Mouse (Mus musculus): ENCODE measurements around the gene Ip6k3.

GRCm38 (mm10) chr17:27194258-27195185, 26.9 kb upstream of the Ip6k3 start:
- no peak for TF ChIP-seq CTCF (IDR thresholded peaks at IDR 0.05; ENCODE audit: low read depth, low read length)
- no peak for TF ChIP-seq GATA1 (IDR thresholded peaks at IDR 0.05; ENCODE audit: borderline replicate concordance, low read length)
